25 mouse cellular contexts compared by ENCODE assay signal in the genomic region with DNA sequence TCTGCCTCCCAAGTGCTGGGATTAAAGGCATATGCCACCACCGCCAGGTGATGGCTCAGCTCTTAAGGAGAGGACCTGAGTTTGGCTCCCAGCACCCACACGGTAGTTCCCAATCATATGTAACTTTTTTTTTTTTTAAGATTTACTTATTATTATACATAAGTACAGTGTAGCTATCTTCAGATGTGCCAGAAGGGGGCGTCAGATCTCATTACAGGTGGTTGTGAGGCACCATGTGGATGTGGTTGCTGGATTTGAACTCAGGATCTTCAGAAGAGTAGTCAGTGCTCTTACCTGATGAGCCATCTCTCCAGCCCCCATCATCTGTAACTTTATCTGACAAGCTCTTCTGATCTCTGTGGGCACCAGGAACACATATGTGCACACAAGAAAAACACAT. TPM values are rescaled to one million over a fixed set of nuclear protein-coding genes. Genes with fewer than 3 reads are reported as not detected.
DNase-seq lines count a peak whose midpoint lies in the region; ATAC-seq and TF ChIP-seq lines count a peak whose summit lies in the region.
"Had no signal": no experiment of that assay in that cellular context is flagged by ENCODE, and none has a peak within 500 bp of the region (broad histone marks: within the 10 kb centered on the region; RNA-seq: fewer than 3 reads in every experiment).

No protein-coding gene starts in this region.

- no peak overlapping the region for H3K9ac ChIP-seq in hindbrain, postnatal 0 days (replicated peaks; ENCODE audit: low read length)
- no peak overlapping the region for H3K9ac ChIP-seq in hindbrain, embryonic 12.5 days
- no peak overlapping the region for H3K9ac ChIP-seq in MEL (ENCODE audit: control insufficient read depth, low read depth, low read length, poor library complexity, severe bottlenecking)
- H3K9ac ChIP-seq in stomach, postnatal 0 days (ENCODE audit: low read length), result no peak overlapping the region
- H3K9ac ChIP-seq: forebrain, embryonic 12.5 days; hindbrain, embryonic 15.5 days; limb, embryonic 12.5 days; liver, embryonic 14.5 days; neural tube, embryonic 13.5 days had no signal

- DNase-seq in hindbrain, postnatal 0 days (ENCODE audit: low spot score), result no peak
- peak; percentile 37 for DNase-seq in lung, postnatal 36 days
- DNase-seq in lung, adult 18-20 months, result no peak
- DNase-seq in MEL (ENCODE audit: low read depth, low spot score), result peak; percentile 28
- no peak for DNase-seq in stomach, postnatal 0 days (ENCODE audit: low spot score)
- DNase-seq in ovary, adult 18-20 months (ENCODE audit: low spot score), result no peak
- DNase-seq: adrenal gland, adult 8-10 months; cerebellum, adult 11 months; cerebellum, postnatal 25 days; gastrocnemius, postnatal 36 days; heart, postnatal 10 days; kidney, adult 8-10 months; lung, postnatal 14 days; right cerebral cortex, postnatal 25 days; thymus, postnatal 36 days had no signal

- no peak overlapping the region for H3K27ac ChIP-seq in hindbrain, postnatal 0 days
- H3K27ac ChIP-seq in hindbrain, embryonic 12.5 days, result no peak overlapping the region
- no peak overlapping the region for H3K27ac ChIP-seq in MEL (ENCODE audit: control insufficient read depth, low read depth, low read length)
- no peak overlapping the region for H3K27ac ChIP-seq in stomach, postnatal 0 days (replicated peaks)
- H3K27ac ChIP-seq: forebrain, embryonic 12.5 days; heart, embryonic 10.5 days; hindbrain, embryonic 15.5 days; left cerebral cortex, adult 2 months; limb, embryonic 12.5 days; liver, embryonic 14.5 days; neural tube, embryonic 13.5 days had no signal

- TF ChIP-seq EP300 in MEL (IDR thresholded peaks at IDR 0.05; ENCODE audit: low read depth in 1 of 2, low read length in 2 of 2), result no peak
- no peak for TF ChIP-seq EP300 in stomach, postnatal 0 days (optimal IDR thresholded peaks at IDR 0.05)

- no peaks in the 10 kb centered on the region for H3K36me3 ChIP-seq in hindbrain, postnatal 0 days (ENCODE audit: insufficient read depth, low read length)
- no peaks in the 10 kb centered on the region for H3K36me3 ChIP-seq in hindbrain, embryonic 12.5 days
- peaks cover 0 to 5% of the 10 kb centered on the region in 2 experiments; a peak in 2 of 4 replicates for H3K36me3 ChIP-seq in MEL (ENCODE audit: control insufficient read depth in 1 of 2, insufficient read depth in 2 of 2, low read length in 2 of 2)
- no peaks in the 10 kb centered on the region for H3K36me3 ChIP-seq in stomach, postnatal 0 days (ENCODE audit: control insufficient read depth, insufficient read depth, low read length)
- H3K36me3 ChIP-seq: forebrain, embryonic 12.5 days; hindbrain, embryonic 15.5 days; limb, embryonic 12.5 days; neural tube, embryonic 13.5 days had no signal

- no peak overlapping the region for H3K4me2 ChIP-seq in hindbrain, postnatal 0 days (ENCODE audit: low read depth, low read length)
- no peak overlapping the region for H3K4me2 ChIP-seq in hindbrain, embryonic 12.5 days (replicated peaks)
- H3K4me2 ChIP-seq in stomach, postnatal 0 days (replicated peaks; ENCODE audit: low read depth), result no peak overlapping the region
- H3K4me2 ChIP-seq: forebrain, embryonic 12.5 days; hindbrain, embryonic 15.5 days; limb, embryonic 12.5 days; neural tube, embryonic 13.5 days had no signal

- no peak for TF ChIP-seq POLR2A in MEL (IDR thresholded peaks at IDR 0.05; ENCODE audit: control insufficient read depth in 1 of 2, insufficient read depth in 1 of 2, low read depth in 1 of 2, low read length in 2 of 2, poor library complexity in 1 of 2)

- H3K4me3 ChIP-seq in hindbrain, postnatal 0 days (ENCODE audit: low read length), result no peak overlapping the region
- H3K4me3 ChIP-seq in hindbrain, embryonic 12.5 days, result no peak overlapping the region
- no peak overlapping the region for H3K4me3 ChIP-seq in MEL (ENCODE audit: control insufficient read depth in 1 of 2, insufficient read depth in 1 of 2, low read depth in 2 of 2, low read length in 2 of 2)
- no peak overlapping the region for H3K4me3 ChIP-seq in stomach, postnatal 0 days (ENCODE audit: low read depth, low read length)
- H3K4me3 ChIP-seq: forebrain, embryonic 12.5 days; heart, embryonic 10.5 days; hindbrain, embryonic 15.5 days; left cerebral cortex, adult 2 months; limb, embryonic 12.5 days; neural tube, embryonic 13.5 days had no signal

- ATAC-seq in hindbrain, postnatal 0 days, result no peak
- ATAC-seq in hindbrain, embryonic 12.5 days (ENCODE audit: low FRiP score), result no peak
- ATAC-seq in stomach, postnatal 0 days (ENCODE audit: low FRiP score, low TSS enrichment), result no peak
- ATAC-seq in cerebellum, adult (ENCODE audit: insufficient number of reproducible peaks, low FRiP score, low TSS enrichment), result no peak

- no peaks in the 10 kb centered on the region for H3K27me3 ChIP-seq in hindbrain, postnatal 0 days (ENCODE audit: insufficient read depth, low read length)
- no peaks in the 10 kb centered on the region for H3K27me3 ChIP-seq in hindbrain, embryonic 12.5 days
- no peaks in the 10 kb centered on the region for H3K27me3 ChIP-seq in MEL (ENCODE audit: control insufficient read depth in 1 of 2, insufficient read depth in 2 of 2, low read length in 2 of 2)
- H3K27me3 ChIP-seq in stomach, postnatal 0 days (ENCODE audit: control insufficient read depth, insufficient read depth, low read length), result no peaks in the 10 kb centered on the region
- H3K27me3 ChIP-seq: forebrain, embryonic 12.5 days; hindbrain, embryonic 15.5 days; limb, embryonic 12.5 days; neural tube, embryonic 13.5 days had no signal

- H3K4me1 ChIP-seq in hindbrain, postnatal 0 days (ENCODE audit: insufficient read depth, low read length), result peaks cover 14% of the 10 kb centered on the region
- H3K4me1 ChIP-seq in hindbrain, embryonic 12.5 days, result peaks cover 21% of the 10 kb centered on the region
- peaks cover 3 to 7% of the 10 kb centered on the region in 2 experiments; a peak in 3 of 4 replicates for H3K4me1 ChIP-seq in MEL (ENCODE audit: control insufficient read depth in 1 of 2, insufficient read depth in 2 of 2, low read length in 2 of 2)
- H3K4me1 ChIP-seq in stomach, postnatal 0 days (replicated peaks; ENCODE audit: control insufficient read depth, insufficient read depth), result peaks cover 8% of the 10 kb centered on the region

- H3K79me2 ChIP-seq in MEL (ENCODE audit: control insufficient read depth, insufficient read depth, low read length, poor library complexity), result no peaks in the 10 kb centered on the region; the same call in 1 of the 2 replicates

- no peak; the same call in 1 of the 2 replicates for TF ChIP-seq RAD21 in MEL (IDR thresholded peaks at IDR 0.05; ENCODE audit: low read depth, low read length)

- H3K9me3 ChIP-seq in hindbrain, postnatal 0 days (ENCODE audit: low read length), result no peaks in the 10 kb centered on the region
- H3K9me3 ChIP-seq in hindbrain, embryonic 12.5 days (replicated peaks), result no peaks in the 10 kb centered on the region
- H3K9me3 ChIP-seq in MEL (replicated peaks; ENCODE audit: insufficient read depth, low read length), result no peaks in the 10 kb centered on the region
- H3K9me3 ChIP-seq in stomach, postnatal 0 days (ENCODE audit: control insufficient read depth, low read length), result no peaks in the 10 kb centered on the region
- H3K9me3 ChIP-seq: forebrain, embryonic 12.5 days; heart, embryonic 10.5 days; hindbrain, embryonic 15.5 days; limb, embryonic 12.5 days; neural tube, embryonic 13.5 days had no signal

- WGBS in hindbrain, postnatal 0 days, result 73% methylated on average over 3 of the region's 3 CpGs
- 71% methylated on average over 3 of the region's 3 CpGs for WGBS in hindbrain, embryonic 12.5 days
- WGBS in stomach, postnatal 0 days, result 68% methylated on average over 3 of the region's 3 CpGs

- 0 out of 2 replicates have a peak, but pooled peaks have one; percentile 9 for TF ChIP-seq CTCF in hindbrain, postnatal 0 days (IDR thresholded peaks at IDR 0.05; ENCODE audit: low read depth)
- TF ChIP-seq CTCF in MEL (IDR thresholded peaks at IDR 0.05 in 2 of 3, conservative IDR thresholded peaks at IDR 0.05 in 1 of 3; ENCODE audit: control insufficient read depth in 1 of 3, insufficient read depth in 1 of 3, low read depth in 2 of 3, low read length in 3 of 3, poor library complexity in 1 of 3, severe bottlenecking in 1 of 3), result peak in 2 of 3 experiments; percentile 20 to 39; a peak in 3 of 6 replicates
- TF ChIP-seq CTCF in stomach, postnatal 0 days (IDR thresholded peaks at IDR 0.05; ENCODE audit: low read depth), result peak; percentile 33

RNA-seq across cellular contexts. Expression of a gene that starts 2.6 kb away (rescaled TPM):
- total RNA-seq in hindbrain, postnatal 0 days (2014; rRNA removed), result 0.72 and 0.94 TPM in 2 replicates
- polyA plus RNA-seq in hindbrain, postnatal 0 days (2015; fragmentation: Nextera tagmentation; extraction: Ambion mirVana), result 2.3 and 3.1 TPM in 2 replicates
- polyA plus RNA-seq in hindbrain, embryonic 12.5 days (2016; fragmentation: Nextera tagmentation; extraction: Ambion mirVana), result 0.99 and 1.4 TPM in 2 replicates
- 0.35 and 0.46 TPM in 2 replicates for total RNA-seq in MEL (2012; rRNA removed)
- 1 to 10 TPM in 1 of 2 experiments, not detected in 1; 2.2 TPM for polyA plus RNA-seq in MEL (2012; ENCODE audit: insufficient read depth in 1 of 2, insufficient read length in 2 of 2, low read depth in 1 of 2, low replicate concordance in 2 of 2, missing spikeins in 1 of 2)
- polyA plus RNA-seq in stomach, postnatal 0 days (2015; fragmentation: Nextera tagmentation; extraction: Ambion mirVana), result 1.6 and 2.1 TPM in 2 replicates
- total RNA-seq: monocyte, adult 5-6 weeks had no signal

RNA-seq across cellular contexts. Expression of a gene that starts 3.0 kb away (rescaled TPM):
- 27.3 and 31.5 TPM in 2 replicates for total RNA-seq in hindbrain, postnatal 0 days (2014; rRNA removed)
- polyA plus RNA-seq in hindbrain, postnatal 0 days (2015; fragmentation: Nextera tagmentation; extraction: Ambion mirVana), result 1.7 and 1.9 TPM in 2 replicates
- polyA plus RNA-seq in hindbrain, embryonic 12.5 days (2016; fragmentation: Nextera tagmentation; extraction: Ambion mirVana), result 2.3 and 3.0 TPM in 2 replicates
- total RNA-seq in MEL (2012; rRNA removed), result 19.8 and 20.3 TPM in 2 replicates
- polyA plus RNA-seq in MEL (2012; ENCODE audit: insufficient read depth in 1 of 2, insufficient read length in 2 of 2, low read depth in 1 of 2, low replicate concordance in 2 of 2, missing spikeins in 1 of 2), result 10 to 100 TPM in 1 of 2 experiments, not detected in 1; 21.7 TPM
- polyA plus RNA-seq in stomach, postnatal 0 days (2015; fragmentation: Nextera tagmentation; extraction: Ambion mirVana), result 4.7 TPM in 2 replicates

RNA-seq across cellular contexts. Expression of a gene that starts 9.5 kb away (rescaled TPM):
- 23.2 and 26.7 TPM in 2 replicates for total RNA-seq in hindbrain, postnatal 0 days (2014; rRNA removed)
- polyA plus RNA-seq in hindbrain, postnatal 0 days (2015; fragmentation: Nextera tagmentation; extraction: Ambion mirVana), result 24.5 and 24.6 TPM in 2 replicates
- 15.2 and 15.7 TPM in 2 replicates for polyA plus RNA-seq in hindbrain, embryonic 12.5 days (2016; fragmentation: Nextera tagmentation; extraction: Ambion mirVana)
- 1.9 and 2.8 TPM in 2 replicates for total RNA-seq in MEL (2012; rRNA removed)
- polyA plus RNA-seq in MEL (2012; ENCODE audit: insufficient read depth in 1 of 2, insufficient read length in 2 of 2, low read depth in 1 of 2, low replicate concordance in 2 of 2, missing spikeins in 1 of 2), result 10 to 100 TPM in 1 of 2 experiments, not detected in 1; 15.0 TPM
- 6.5 and 7.9 TPM in 2 replicates for polyA plus RNA-seq in stomach, postnatal 0 days (2015; fragmentation: Nextera tagmentation; extraction: Ambion mirVana)

RNA-seq across cellular contexts. Expression of a gene that starts 28.2 kb away (rescaled TPM):
- 31.9 and 43.1 TPM in 2 replicates for total RNA-seq in hindbrain, postnatal 0 days (2014; rRNA removed)
- 138 and 142 TPM in 2 replicates for polyA plus RNA-seq in hindbrain, postnatal 0 days (2015; fragmentation: Nextera tagmentation; extraction: Ambion mirVana)
- polyA plus RNA-seq in hindbrain, embryonic 12.5 days (2016; fragmentation: Nextera tagmentation; extraction: Ambion mirVana), result 143 and 144 TPM in 2 replicates
- 76.4 and 81.0 TPM in 2 replicates for total RNA-seq in MEL (2012; rRNA removed)
- polyA plus RNA-seq in MEL (2012; ENCODE audit: insufficient read depth in 1 of 2, insufficient read length in 2 of 2, low read depth in 1 of 2, low replicate concordance in 2 of 2, missing spikeins in 1 of 2), result 10 to 100 TPM in 1 of 2 experiments, not detected in 1; 99.6 TPM
- 77.7 and 79.4 TPM in 2 replicates for polyA plus RNA-seq in stomach, postnatal 0 days (2015; fragmentation: Nextera tagmentation; extraction: Ambion mirVana)

RNA-seq across cellular contexts. Expression of a gene that starts 40.4 kb away (rescaled TPM):
- total RNA-seq in hindbrain, postnatal 0 days (2014; rRNA removed), result 12.4 and 17.7 TPM in 2 replicates
- polyA plus RNA-seq in hindbrain, postnatal 0 days (2015; fragmentation: Nextera tagmentation; extraction: Ambion mirVana), result 5.9 and 8.3 TPM in 2 replicates
- 14.9 and 18.5 TPM in 2 replicates for polyA plus RNA-seq in hindbrain, embryonic 12.5 days (2016; fragmentation: Nextera tagmentation; extraction: Ambion mirVana)
- total RNA-seq in MEL (2012; rRNA removed), result 12.9 and 14.2 TPM in 2 replicates
- polyA plus RNA-seq in MEL (2012; ENCODE audit: insufficient read depth in 1 of 2, insufficient read length in 2 of 2, low read depth in 1 of 2, low replicate concordance in 2 of 2, missing spikeins in 1 of 2), result 10 to 100 TPM in 1 of 2 experiments, not detected in 1; 16.8 TPM
- polyA plus RNA-seq in stomach, postnatal 0 days (2015; fragmentation: Nextera tagmentation; extraction: Ambion mirVana), result 9.6 and 10.8 TPM in 2 replicates

Comparison
In these comparisons a context has a peak if more than half of its experiments do, and no peak if none do; other contexts are left out.
1. DNase-seq: peak in lung, postnatal 36 days (single experiment) and MEL (single experiment); none in hindbrain, postnatal 0 days (single experiment), lung, adult 18-20 months (0 of 2), stomach, postnatal 0 days (single experiment) and ovary, adult 18-20 months (single experiment).
2. Peak in every context shown above with its lines, with median percentiles within 50 percentile points of each other: CTCF ChIP-seq.